Mouse (Mus musculus): ENCODE data around the gene Uvrag. TPM values are rescaled to one million over a fixed set of nuclear protein-coding genes. Genes with fewer than 3 reads are reported as not detected.

The Uvrag gene
- total and polyA plus RNA-seq, 3 experiments, result 5.9 to 22.1 (median 21.0) TPM

DNA sequence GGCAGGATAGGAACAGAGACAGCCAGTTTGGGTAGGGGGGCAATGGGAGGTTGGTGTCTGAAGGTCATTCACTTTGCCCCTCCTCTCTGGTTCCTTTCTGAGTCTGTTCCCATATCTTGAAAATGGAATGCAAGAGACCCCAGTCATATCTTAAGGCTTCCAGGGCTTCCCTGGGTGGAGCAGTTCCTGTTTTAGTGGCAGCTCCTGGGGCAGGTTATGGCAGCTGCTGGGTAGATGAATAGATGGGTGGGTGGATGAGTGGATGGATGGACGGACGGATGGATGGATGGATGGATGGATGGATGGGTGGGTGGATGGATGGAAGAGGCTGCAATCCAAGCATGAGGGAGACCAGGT is 273.2 kb downstream of the Uvrag start:
- Histone ChIP-seq H3K79me2 (replicated peaks; ENCODE audit: control insufficient read depth, insufficient read depth, low read length) (no peaks in the 10 kb centered on the region), H3K4me1 (ENCODE audit: control insufficient read depth, insufficient read depth, low read length) (no peaks in the 10 kb centered on the region), H3K27me3 (ENCODE audit: control insufficient read depth, insufficient read depth, low read length) (no peaks in the 10 kb centered on the region), H3K4me3 (no peak overlapping the region), H3K27ac (no peak overlapping the region), H3K9ac (ENCODE audit: low read depth, low read length) (no peak overlapping the region), H3K36me3 (ENCODE audit: control insufficient read depth, insufficient read depth, low read length) (no peaks in the 10 kb centered on the region)
- TF ChIP-seq EP300 (IDR thresholded peaks at IDR 0.05; ENCODE audit: insufficient read depth, low read depth, low read length), result no peak
- TF ChIP-seq CTCF (IDR thresholded peaks at IDR 0.05), result no peak
- no peak for TF ChIP-seq POLR2A (IDR thresholded peaks at IDR 0.05; ENCODE audit: insufficient read depth, low read depth, low read length)
- no peak for DNase-seq
- 67% methylated on average over 2 of the region's 2 CpGs for WGBS
- intact Hi-C loops (cut with DNase I), result no loop called here

DNA sequence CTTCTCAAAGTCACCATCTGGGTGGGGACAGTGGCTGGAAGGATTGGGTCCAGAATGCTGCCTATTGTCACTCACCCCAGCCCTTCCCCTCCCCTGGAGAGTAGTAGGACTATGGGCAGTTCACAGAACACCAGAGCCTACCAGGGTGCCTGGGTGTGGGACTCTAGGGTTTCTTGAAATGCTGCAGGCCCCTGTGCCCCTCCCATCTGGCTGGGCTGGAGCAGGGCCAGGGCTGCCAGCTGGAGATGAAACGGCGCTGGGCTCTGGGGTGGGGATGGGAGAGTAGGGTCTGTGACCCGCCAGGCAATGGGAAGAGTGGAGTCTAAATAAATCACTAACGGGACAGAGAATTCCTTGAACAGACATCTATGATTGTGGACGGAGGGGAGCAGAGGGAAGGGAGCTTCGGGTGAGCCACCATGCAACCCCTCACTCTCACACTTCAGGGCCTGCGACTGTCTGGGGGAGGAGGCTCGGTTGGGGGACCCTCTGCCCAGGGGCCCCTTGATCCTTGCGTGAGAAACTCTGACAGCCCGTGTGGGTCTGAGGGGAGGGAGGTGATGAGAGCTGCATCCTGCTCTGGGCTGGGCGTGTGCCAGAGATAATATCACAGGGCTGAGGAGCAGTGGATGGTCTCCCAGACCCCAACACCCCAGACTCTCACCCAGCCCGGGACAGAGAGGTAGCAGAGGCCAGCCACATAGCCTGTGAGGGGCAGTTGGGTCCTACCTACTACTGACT is 273.7 kb downstream of the Uvrag start:
- TF ChIP-seq EP300 (IDR thresholded peaks at IDR 0.05; ENCODE audit: insufficient read depth, low read depth, low read length) (no peak), CTCF (IDR thresholded peaks at IDR 0.05) (no peak), POLR2A (IDR thresholded peaks at IDR 0.05; ENCODE audit: insufficient read depth, low read depth, low read length) (no peak)
- Histone ChIP-seq H3K27me3 (ENCODE audit: control insufficient read depth, insufficient read depth, low read length) (no peaks in the 10 kb centered on the region), H3K4me1 (ENCODE audit: control insufficient read depth, insufficient read depth, low read length) (no peaks in the 10 kb centered on the region), H3K9ac (ENCODE audit: low read depth, low read length) (no peak overlapping the region), H3K36me3 (ENCODE audit: control insufficient read depth, insufficient read depth, low read length) (no peaks in the 10 kb centered on the region), H3K4me3 (no peak overlapping the region), H3K79me2 (replicated peaks; ENCODE audit: control insufficient read depth, insufficient read depth, low read length) (no peaks in the 10 kb centered on the region), H3K27ac (no peak overlapping the region)
- WGBS, result 23% methylated on average over 12 of the region's 12 CpGs
- intact Hi-C loops (cut with DNase I), result no loop called here
- DNase-seq, result no peak

DNA sequence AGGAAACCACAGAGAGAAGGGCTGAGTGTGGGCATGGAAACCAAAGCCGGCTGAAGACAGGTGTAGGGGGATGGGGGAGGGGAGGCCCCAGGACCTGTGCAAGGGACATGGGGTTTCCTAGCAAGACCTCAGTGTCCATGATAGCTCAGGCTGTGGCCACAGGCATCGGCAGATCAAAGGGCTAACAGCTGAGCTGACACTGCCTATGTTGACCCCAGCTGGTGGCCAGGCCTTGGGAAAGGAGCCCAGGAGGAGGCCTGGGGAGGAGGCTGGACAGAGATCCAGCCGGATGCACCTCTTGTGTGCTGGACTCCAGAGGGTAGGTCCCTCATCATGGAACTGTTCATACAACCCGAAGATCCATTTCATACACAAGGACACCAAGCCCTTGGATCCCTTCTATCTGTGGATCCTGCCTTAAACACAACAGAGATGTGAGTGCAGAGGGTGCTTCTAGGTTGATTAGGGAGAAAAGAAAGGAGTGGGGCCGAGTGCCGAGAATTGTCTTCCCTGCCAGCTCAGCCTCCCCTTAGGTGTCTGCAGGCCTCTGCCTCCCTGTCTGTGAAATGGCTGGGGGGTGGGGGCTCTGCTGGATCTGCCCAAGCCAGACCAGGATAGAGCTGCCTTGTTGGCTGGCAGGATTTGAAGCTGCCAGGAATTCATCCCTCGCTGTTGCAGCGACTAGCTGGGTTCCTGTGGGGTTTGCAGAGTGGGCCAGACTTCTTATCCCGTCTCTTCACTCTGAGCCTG is 276.8 kb downstream of the Uvrag start:
- Histone ChIP-seq H3K79me2 (replicated peaks; ENCODE audit: control insufficient read depth, insufficient read depth, low read length) (no peaks in the 10 kb centered on the region), H3K36me3 (ENCODE audit: control insufficient read depth, insufficient read depth, low read length) (no peaks in the 10 kb centered on the region)

DNA sequence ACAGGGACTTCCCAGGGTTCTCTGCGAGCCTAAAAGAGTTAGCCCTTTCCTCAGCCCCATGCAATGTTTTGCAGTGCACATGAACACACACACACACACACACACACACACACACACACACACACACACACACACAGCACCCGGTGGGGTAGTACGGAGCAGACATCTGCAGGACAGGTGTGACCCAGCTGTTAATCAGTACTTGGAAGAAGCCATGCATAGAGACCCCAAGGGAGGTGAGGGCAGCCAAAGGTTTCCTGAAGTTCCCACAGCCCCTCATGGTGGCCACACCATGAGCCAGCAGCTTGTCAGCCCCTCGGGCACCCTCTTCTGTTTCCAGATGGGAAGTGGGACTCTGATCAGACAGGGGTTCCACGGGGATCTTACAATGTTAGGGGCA is 277.9 kb downstream of the Uvrag start:
- H3K4me3 ChIP-seq, result no peak overlapping the region
- no peak for DNase-seq
- no peaks in the 10 kb centered on the region for H3K27me3 ChIP-seq (ENCODE audit: control insufficient read depth, insufficient read depth, low read length)
- H3K36me3 ChIP-seq (ENCODE audit: control insufficient read depth, insufficient read depth, low read length), result no peaks in the 10 kb centered on the region
- no peaks in the 10 kb centered on the region for H3K79me2 ChIP-seq (replicated peaks; ENCODE audit: control insufficient read depth, insufficient read depth, low read length)
- H3K4me1 ChIP-seq (ENCODE audit: control insufficient read depth, insufficient read depth, low read length), result no peaks in the 10 kb centered on the region
- no peak overlapping the region for H3K27ac ChIP-seq
- no peak for TF ChIP-seq CTCF (IDR thresholded peaks at IDR 0.05)
- TF ChIP-seq POLR2A (IDR thresholded peaks at IDR 0.05; ENCODE audit: insufficient read depth, low read depth, low read length), result no peak
- no peak for TF ChIP-seq EP300 (IDR thresholded peaks at IDR 0.05; ENCODE audit: insufficient read depth, low read depth, low read length)
- WGBS, result 74% methylated on average over 5 of the region's 5 CpGs
- H3K9ac ChIP-seq (ENCODE audit: low read depth, low read length), result no peak overlapping the region
- intact Hi-C loops (cut with DNase I), result no loop called here

More for the DNA sequence above, 276.8 kb downstream of the Uvrag start:
- H3K27me3 ChIP-seq (ENCODE audit: control insufficient read depth, insufficient read depth, low read length), result no peaks in the 10 kb centered on the region
- no peaks in the 10 kb centered on the region for H3K4me1 ChIP-seq (ENCODE audit: control insufficient read depth, insufficient read depth, low read length)
- no peak for TF ChIP-seq CTCF (IDR thresholded peaks at IDR 0.05)
- TF ChIP-seq EP300 (IDR thresholded peaks at IDR 0.05; ENCODE audit: insufficient read depth, low read depth, low read length), result no peak
- no peak for TF ChIP-seq POLR2A (IDR thresholded peaks at IDR 0.05; ENCODE audit: insufficient read depth, low read depth, low read length)
- intact Hi-C loops (cut with DNase I), result no loop called here
- H3K4me3 ChIP-seq, result no peak overlapping the region
- H3K27ac ChIP-seq, result no peak overlapping the region
- H3K9ac ChIP-seq (ENCODE audit: low read depth, low read length), result no peak overlapping the region
- 69% methylated on average over 9 of the region's 9 CpGs for WGBS
- DNase-seq, result no peak

DNA sequence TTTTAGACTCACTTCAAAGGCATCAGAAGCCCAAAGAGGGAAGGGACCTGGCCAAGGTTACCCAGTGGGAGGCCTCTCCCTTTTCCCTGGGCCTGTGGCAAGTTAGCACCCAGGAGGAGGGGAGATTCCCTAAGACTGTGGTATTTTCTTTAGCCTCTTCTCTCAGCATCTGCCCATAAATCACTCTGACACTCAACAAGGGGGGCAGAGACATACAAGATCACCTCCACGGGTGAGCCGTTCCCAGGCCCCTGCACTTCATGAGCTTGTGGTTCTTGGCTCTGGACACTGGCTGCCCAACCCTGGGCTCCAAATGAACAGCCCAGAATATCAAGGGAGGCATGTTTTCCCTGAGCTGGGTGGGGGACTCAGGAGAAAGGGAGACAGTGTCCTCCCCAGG is 279.9 kb downstream of the Uvrag start:
- no peak for DNase-seq
- Histone ChIP-seq H3K4me1 (ENCODE audit: control insufficient read depth, insufficient read depth, low read length) (no peaks in the 10 kb centered on the region), H3K79me2 (replicated peaks; ENCODE audit: control insufficient read depth, insufficient read depth, low read length) (no peaks in the 10 kb centered on the region), H3K9ac (ENCODE audit: low read depth, low read length) (no peak overlapping the region), H3K4me3 (no peak overlapping the region), H3K36me3 (ENCODE audit: control insufficient read depth, insufficient read depth, low read length) (no peaks in the 10 kb centered on the region), H3K27me3 (ENCODE audit: control insufficient read depth, insufficient read depth, low read length) (no peaks in the 10 kb centered on the region), H3K27ac (no peak overlapping the region)
- intact Hi-C loops (cut with DNase I), result no loop called here
- WGBS, result 69% methylated on average over 2 of the region's 2 CpGs
- TF ChIP-seq CTCF (IDR thresholded peaks at IDR 0.05), result no peak

DNA sequence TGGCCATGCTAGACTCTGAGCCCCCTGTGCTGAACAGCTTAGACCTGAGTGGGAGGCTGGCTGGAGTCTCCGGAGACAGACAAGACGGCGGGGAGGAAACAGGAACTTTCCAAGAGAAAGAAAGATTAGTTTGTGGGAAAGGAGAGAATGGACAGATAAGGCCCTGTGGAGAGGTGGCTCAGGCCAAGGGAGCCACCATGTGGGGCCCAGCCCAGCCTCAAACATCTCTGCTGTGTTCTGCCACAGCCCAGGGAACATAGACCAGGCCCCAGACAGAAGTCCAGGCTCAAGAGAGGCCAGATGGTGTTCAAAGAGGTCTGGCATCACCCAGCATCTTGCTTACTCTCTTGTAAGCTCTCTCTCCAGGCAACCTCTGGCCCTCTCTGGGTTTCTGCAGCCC is 283.8 kb downstream of the Uvrag start:
- H3K27me3 ChIP-seq (ENCODE audit: control insufficient read depth, insufficient read depth, low read length), result no peaks in the 10 kb centered on the region
- H3K9ac ChIP-seq (ENCODE audit: low read depth, low read length), result no peak overlapping the region
- TF ChIP-seq POLR2A (IDR thresholded peaks at IDR 0.05; ENCODE audit: insufficient read depth, low read depth, low read length), result no peak
- TF ChIP-seq EP300 (IDR thresholded peaks at IDR 0.05; ENCODE audit: insufficient read depth, low read depth, low read length), result no peak
- no peak for TF ChIP-seq CTCF (IDR thresholded peaks at IDR 0.05)
- H3K79me2 ChIP-seq (replicated peaks; ENCODE audit: control insufficient read depth, insufficient read depth, low read length), result no peaks in the 10 kb centered on the region
- no peak for DNase-seq
- no peaks in the 10 kb centered on the region for H3K4me1 ChIP-seq (ENCODE audit: control insufficient read depth, insufficient read depth, low read length)
- intact Hi-C loops (cut with DNase I), result no loop called here
- 19% methylated on average over 3 of the region's 3 CpGs for WGBS
- no peaks in the 10 kb centered on the region for H3K36me3 ChIP-seq (ENCODE audit: control insufficient read depth, insufficient read depth, low read length)
- H3K4me3 ChIP-seq, result no peak overlapping the region
- no peak overlapping the region for H3K27ac ChIP-seq

Measured in heart, adult 2 months (tissue).